9 mouse cellular contexts compared by ENCODE assay signal in genomic region chr11:35178144-35178817, GRCm38 (mm10). TPM values are rescaled to one million over a fixed set of nuclear protein-coding genes. Genes with fewer than 3 reads are reported as not detected.
DNase-seq lines count a peak whose midpoint lies in the region; ATAC-seq lines count a peak whose summit lies in the region.
"Had no signal": no experiment of that assay in that cellular context is flagged by ENCODE, and none has a peak within 500 bp of the region (broad histone marks: within the 10 kb centered on the region; RNA-seq: fewer than 3 reads in every experiment).

No protein-coding gene starts in this region.

- 21% methylated on average over 24 of the region's 24 CpGs for WGBS in kidney, embryonic 14.5 days
- 45% methylated on average over 24 of the region's 24 CpGs for WGBS in neural tube, embryonic 12.5 days

- peaks cover 11% of the 10 kb centered on the region; the same call in 1 of the 2 replicates for H3K4me1 ChIP-seq in kidney, embryonic 14.5 days (ENCODE audit: control insufficient read depth, insufficient read depth, low read length)
- H3K4me1 ChIP-seq in neural tube, embryonic 12.5 days = no peaks in the 10 kb centered on the region; the same call in 1 of the 2 replicates

- intact Hi-C loops in heart, postnatal 25 days (cut with DNase I) = no loop called here

- no peak for DNase-seq in kidney, adult 8-10 months
- peak; percentile 29 for DNase-seq in adrenal gland, postnatal 25 days
- no peak for DNase-seq in cerebellum, adult 18-20 months
- no peak for DNase-seq in heart, postnatal 25 days (ENCODE audit: low spot score)

- no peaks in the 10 kb centered on the region for H3K9me3 ChIP-seq in kidney, embryonic 14.5 days (ENCODE audit: control insufficient read depth, low read length)
- no peaks in the 10 kb centered on the region for H3K9me3 ChIP-seq in neural tube, embryonic 12.5 days

- no peak overlapping the region for H3K9ac ChIP-seq in kidney, embryonic 14.5 days (ENCODE audit: low read depth, low read length)
- no peak overlapping the region for H3K9ac ChIP-seq in neural tube, embryonic 12.5 days

- H3K27ac ChIP-seq in kidney, embryonic 14.5 days (ENCODE audit: low read depth, low read length) = no peak overlapping the region
- no peak overlapping the region for H3K27ac ChIP-seq in neural tube, embryonic 12.5 days
- H3K27ac ChIP-seq: macrophage had no signal

- no peaks in the 10 kb centered on the region for H3K27me3 ChIP-seq in kidney, embryonic 14.5 days (ENCODE audit: control insufficient read depth, insufficient read depth, low read length)
- H3K27me3 ChIP-seq in neural tube, embryonic 12.5 days (replicated peaks) = 0 out of 2 replicates have a peak, but pooled peaks cover 4% of the 10 kb centered on the region

- H3K4me2 ChIP-seq in kidney, embryonic 14.5 days (replicated peaks; ENCODE audit: low read depth, low read length) = peak overlapping the region; percentile 40
- peak overlapping the region; percentile 35 for H3K4me2 ChIP-seq in neural tube, embryonic 12.5 days (replicated peaks)

- no peak for ATAC-seq in kidney, embryonic 14.5 days (ENCODE audit: low FRiP score, low TSS enrichment)
- ATAC-seq in hematopoietic stem cell, adult 5-6 weeks (replicated peaks in 1 of 2; ENCODE audit: insufficient read depth in 1 of 2, low FRiP score in 2 of 2, low TSS enrichment in 1 of 2, low read depth in 1 of 2, poor library complexity in 2 of 2, severe bottlenecking in 2 of 2) = peak; percentile 64 to 65; a peak in 3 of 4 replicates
- no peak for ATAC-seq in neural tube, embryonic 12.5 days (ENCODE audit: low FRiP score, low read depth)
- ATAC-seq in megakaryocyte, adult 5-6 weeks (ENCODE audit: poor library complexity, severe bottlenecking) = no peak

- peak overlapping the region; percentile 5; the same call in 1 of the 2 replicates for H3K4me3 ChIP-seq in kidney, embryonic 14.5 days (ENCODE audit: low read length)
- H3K4me3 ChIP-seq in neural tube, embryonic 12.5 days = no peak overlapping the region

- H3K36me3 ChIP-seq in kidney, embryonic 14.5 days (ENCODE audit: control insufficient read depth, insufficient read depth, low read length) = no peaks in the 10 kb centered on the region
- H3K36me3 ChIP-seq in neural tube, embryonic 12.5 days = no peaks in the 10 kb centered on the region

RNA-seq across cellular contexts. Expression of gene Slit3, which starts 57.3 kb away (rescaled TPM):
- 20.4 and 21.5 TPM in 2 replicates for polyA plus RNA-seq in kidney, embryonic 14.5 days (2014; fragmentation: Nextera tagmentation; extraction: Ambion mirVana)
- 39.1 and 40.6 TPM in 2 replicates for total RNA-seq in adrenal gland, postnatal 25 days (2021)
- not detected in 2 replicates for total RNA-seq in hematopoietic stem cell, adult 5-6 weeks (2017)
- 65.0 and 74.7 TPM in 2 replicates for polyA plus RNA-seq in neural tube, embryonic 12.5 days (2016; fragmentation: Nextera tagmentation; extraction: Ambion mirVana)
- total RNA-seq in megakaryocyte, adult 5-6 weeks (2015) = not detected in 2 replicates
- 0.04 and 0.33 TPM in 2 replicates for total RNA-seq in megakaryocyte, adult 5-6 weeks (2017)
- 10 to 100 TPM; 12.7 to 15.4 TPM for total RNA-seq in heart, postnatal 25 days (2021)
- polyA plus RNA-seq: macrophage had no signal

Comparison
In these comparisons a context has a peak if more than half of its experiments do, and no peak if none do; other contexts are left out.
1. ATAC-seq: peak in hematopoietic stem cell, adult 5-6 weeks (2 of 2); none in kidney, embryonic 14.5 days (single experiment), neural tube, embryonic 12.5 days (single experiment) and megakaryocyte, adult 5-6 weeks (single experiment).
2. RNA of gene Slit3, which starts 57.3 kb away (total RNA-seq): 39.1 to 40.6 TPM in adrenal gland, postnatal 25 days and 12.7 to 15.4 TPM in heart, postnatal 25 days; 0.04 to 0.33 TPM in megakaryocyte, adult 5-6 weeks and not detected in hematopoietic stem cell, adult 5-6 weeks; every median in the first group is over 10 times any median in the second.